Mouse (Mus musculus) hematopoietic stem cell, adult 5-6 weeks (primary cell): ENCODE data around the gene 1700001C19Rik. TPM values are rescaled to one million over a fixed set of nuclear protein-coding genes. Genes with fewer than 3 reads are reported as not detected.

Experiments used
- total RNA-seq: library from RNA; stranded (forward); fragments of 172-1452, 232-1000 nt; gene quantifications from 2 replicates; pipeline ENCODE4 v1.2.3, GENCODE M21; 2017

1700001C19Rik gene
- total RNA-seq, 1 experiment from 2014 or later = 1.9 TPM

Other genes with a start within 250 kb of the 1700001C19Rik start
- 46.3 and 61.6 TPM in 2 replicates for gene Mrps10, start 68.5 kb downstream of the 1700001C19Rik start, total RNA-seq
- gene Guca1b, start 52.0 kb downstream of the 1700001C19Rik start, total RNA-seq = not detected in 2 replicates
- 2.8 and 3.4 TPM in 2 replicates for gene Guca1a, start 36.8 kb downstream of the 1700001C19Rik start, total RNA-seq
- gene AI661453, start 761 bp downstream of the 1700001C19Rik start, total RNA-seq = 1.8 and 2.3 TPM in 2 replicates
- 55.6 and 73.2 TPM in 2 replicates for gene Taf8, start 64.9 kb upstream of the 1700001C19Rik start, total RNA-seq
- gene Ccnd3, start 67.7 kb upstream of the 1700001C19Rik start, total RNA-seq = 58.9 and 80.2 TPM in 2 replicates
- gene Bysl, start 174.1 kb upstream of the 1700001C19Rik start, total RNA-seq = 6.9 and 12.1 TPM in 2 replicates
- gene Med20, start 174.2 kb upstream of the 1700001C19Rik start, total RNA-seq = 18.0 and 33.5 TPM in 2 replicates
- gene Gm20517, start 174.2 kb upstream of the 1700001C19Rik start, total RNA-seq = 3.1 and 7.0 TPM in 2 replicates
- 5.4 and 8.3 TPM in 2 replicates for gene Usp49, start 193.3 kb upstream of the 1700001C19Rik start, total RNA-seq